Mouse (Mus musculus): ENCODE data around the gene Rabgap1l. TPM values are rescaled to one million over a fixed set of nuclear protein-coding genes. Genes with fewer than 3 reads are reported as not detected.
A peak's percentile ranks its signal among the peaks of the same experiment; 100 is the strongest.

Gene Rabgap1l
- total and polyA plus RNA-seq, 2 experiments from 2014 or later = 27.4 to 140 TPM

DNA sequence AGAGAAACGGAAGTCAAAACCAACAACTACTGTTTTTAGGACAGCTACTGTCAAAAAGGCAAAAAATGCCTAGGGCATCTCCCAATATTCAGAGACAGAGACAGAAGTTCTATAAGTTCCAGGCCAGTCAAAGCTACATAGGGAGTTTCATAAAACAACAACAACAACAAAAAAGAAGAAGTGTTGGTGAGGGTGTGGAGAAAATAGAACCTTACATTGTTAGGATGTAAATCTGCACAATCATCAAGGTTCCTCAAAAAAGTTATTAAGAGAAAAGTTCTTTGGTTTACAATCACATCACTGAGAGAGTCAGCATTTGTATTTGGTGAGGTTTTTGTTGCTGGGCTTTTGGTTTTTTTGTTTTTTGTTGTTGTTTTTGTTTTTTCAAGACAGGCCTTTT lies 472.3 kb downstream of the Rabgap1l start:
- TF ChIP-seq CTCF (IDR thresholded peaks at IDR 0.05; ENCODE audit: low read depth) = no peak

GRCm38 (mm10) chr1:160318057-160318725 lies 474.8 kb downstream of the Rabgap1l start:
- Histone ChIP-seq H3K4me2 (ENCODE audit: low read depth) (no peak overlapping the region), H3K9me3 (ENCODE audit: low read length) (no peaks in the 10 kb centered on the region), H3K27ac (ENCODE audit: low read depth, low read length) (no peak overlapping the region), H3K9ac (no peak overlapping the region), H3K4me1 (ENCODE audit: insufficient read depth) (no peaks in the 10 kb centered on the region), H3K27me3 (ENCODE audit: insufficient read depth, low read length) (no peaks in the 10 kb centered on the region), H3K4me3 (ENCODE audit: low read depth, low read length) (no peak overlapping the region), H3K36me3 (ENCODE audit: insufficient read depth) (no peaks in the 10 kb centered on the region)
- no peak for TF ChIP-seq CTCF (IDR thresholded peaks at IDR 0.05; ENCODE audit: low read depth)
- DNase-seq (no peak), ATAC-seq (no peak)
- WGBS = 74% methylated on average over 8 of the region's 8 CpGs

More for the DNA sequence above, 472.3 kb downstream of the Rabgap1l start:
- Histone ChIP-seq H3K4me2 (ENCODE audit: low read depth) (no peak overlapping the region), H3K27ac (ENCODE audit: low read depth, low read length) (no peak overlapping the region), H3K9ac (no peak overlapping the region), H3K4me3 (ENCODE audit: low read depth, low read length) (no peak overlapping the region), H3K27me3 (ENCODE audit: insufficient read depth, low read length) (no peaks in the 10 kb centered on the region), H3K4me1 (ENCODE audit: insufficient read depth) (no peaks in the 10 kb centered on the region), H3K9me3 (ENCODE audit: low read length) (no peaks in the 10 kb centered on the region), H3K36me3 (ENCODE audit: insufficient read depth) (no peaks in the 10 kb centered on the region)
- ATAC-seq (no peak), DNase-seq (no peak)
- 92% methylated on average over 1 of the region's 1 CpGs for WGBS

DNA sequence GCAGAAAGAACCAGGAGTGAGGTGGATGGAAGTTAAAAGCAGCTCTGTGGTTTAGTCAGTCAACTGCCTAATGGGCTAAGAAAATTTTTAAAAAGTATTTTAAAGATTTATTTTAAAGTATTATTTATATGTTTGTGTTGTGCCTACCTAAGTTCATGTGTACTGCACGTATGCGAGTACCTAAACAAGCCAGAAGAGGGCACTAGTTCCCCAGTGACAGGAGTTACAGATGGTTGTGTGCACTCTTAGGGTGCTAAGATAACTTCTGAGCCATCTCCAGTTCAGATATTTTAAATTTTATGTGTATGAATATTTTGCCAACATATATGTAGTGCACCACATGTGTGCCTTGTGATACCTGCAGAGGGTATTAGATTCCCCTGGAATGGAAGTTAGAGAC lies 476.8 kb downstream of the Rabgap1l start:
- Histone ChIP-seq H3K4me1 (ENCODE audit: insufficient read depth) (no peaks in the 10 kb centered on the region), H3K9me3 (ENCODE audit: low read length) (no peaks in the 10 kb centered on the region), H3K27me3 (ENCODE audit: insufficient read depth, low read length) (no peaks in the 10 kb centered on the region), H3K36me3 (ENCODE audit: insufficient read depth) (no peaks in the 10 kb centered on the region), H3K9ac (no peak overlapping the region), H3K4me2 (ENCODE audit: low read depth) (no peak overlapping the region), H3K4me3 (ENCODE audit: low read depth, low read length) (no peak overlapping the region), H3K27ac (ENCODE audit: low read depth, low read length) (no peak overlapping the region)
- ATAC-seq = no peak
- DNase-seq = no peak
- 97% methylated on average over 2 of the region's 2 CpGs for WGBS
- peak; percentile 15; the same call in 1 of the 2 replicates for TF ChIP-seq CTCF (IDR thresholded peaks at IDR 0.05; ENCODE audit: low read depth)

GRCm38 (mm10) chr1:160312658-160313057 lies 480.4 kb downstream of the Rabgap1l start:
- ATAC-seq = no peak
- no peaks in the 10 kb centered on the region for H3K9me3 ChIP-seq (ENCODE audit: low read length)
- TF ChIP-seq CTCF (IDR thresholded peaks at IDR 0.05; ENCODE audit: low read depth) = no peak
- no peak for DNase-seq
- no peak overlapping the region for H3K4me3 ChIP-seq (ENCODE audit: low read depth, low read length)
- H3K36me3 ChIP-seq (ENCODE audit: insufficient read depth) = no peaks in the 10 kb centered on the region
- H3K27me3 ChIP-seq (ENCODE audit: insufficient read depth, low read length) = no peaks in the 10 kb centered on the region
- H3K27ac ChIP-seq (ENCODE audit: low read depth, low read length) = no peak overlapping the region
- H3K4me1 ChIP-seq (ENCODE audit: insufficient read depth) = peaks cover 4% of the 10 kb centered on the region; the same call in 1 of the 2 replicates
- no peak overlapping the region for H3K4me2 ChIP-seq (ENCODE audit: low read depth)
- WGBS = 91% methylated on average over 4 of the region's 4 CpGs
- H3K9ac ChIP-seq = no peak overlapping the region

DNA sequence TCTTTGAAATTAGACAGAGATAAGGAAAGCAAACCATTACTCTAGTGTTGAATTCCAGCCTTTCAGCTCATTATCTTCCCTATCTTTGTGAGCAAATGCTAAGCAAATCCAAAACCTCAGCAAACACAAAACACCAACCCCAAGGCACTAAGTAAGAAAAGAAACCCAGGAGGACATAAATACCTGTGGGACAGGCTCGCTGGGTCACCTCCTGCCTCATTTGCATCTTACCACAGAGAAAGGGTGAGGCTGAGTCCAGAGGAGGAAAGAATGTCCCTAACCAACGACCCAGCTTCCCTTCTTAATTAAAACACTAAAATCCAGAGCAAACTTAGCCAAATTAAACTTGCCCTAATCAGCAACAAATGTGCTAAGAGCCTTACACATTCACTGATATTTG lies 481.1 kb downstream of the Rabgap1l start:
- H3K9me3 ChIP-seq (ENCODE audit: low read length) = no peaks in the 10 kb centered on the region
- DNase-seq (no peak), ATAC-seq (no peak)
- no peak for TF ChIP-seq CTCF (IDR thresholded peaks at IDR 0.05; ENCODE audit: low read depth)
- H3K4me1 ChIP-seq (ENCODE audit: insufficient read depth) = peaks cover 4% of the 10 kb centered on the region; the same call in 1 of the 2 replicates
- no peaks in the 10 kb centered on the region for H3K27me3 ChIP-seq (ENCODE audit: insufficient read depth, low read length)
- no peaks in the 10 kb centered on the region for H3K36me3 ChIP-seq (ENCODE audit: insufficient read depth)
- H3K4me3 ChIP-seq (ENCODE audit: low read depth, low read length) = no peak overlapping the region
- H3K4me2 ChIP-seq (ENCODE audit: low read depth) = no peak overlapping the region
- no peak overlapping the region for H3K27ac ChIP-seq (ENCODE audit: low read depth, low read length)
- WGBS = 15% methylated on average over 2 of the region's 2 CpGs
- no peak overlapping the region for H3K9ac ChIP-seq

- Histone ChIP-seq H3K27me3 (ENCODE audit: insufficient read depth, low read length) (no peaks in the 10 kb centered on the region), H3K27ac (ENCODE audit: low read depth, low read length) (no peak overlapping the region), H3K9me3 (ENCODE audit: low read length) (no peaks in the 10 kb centered on the region), H3K4me1 (ENCODE audit: insufficient read depth) (peaks cover 4% of the 10 kb centered on the region; the same call in 1 of the 2 replicates), H3K4me2 (ENCODE audit: low read depth) (no peak overlapping the region), H3K9ac (no peak overlapping the region), H3K4me3 (ENCODE audit: low read depth, low read length) (no peak overlapping the region), H3K36me3 (ENCODE audit: insufficient read depth) (no peaks in the 10 kb centered on the region)
- 39% methylated on average over 5 of the region's 5 CpGs for WGBS
- ATAC-seq (no peak), DNase-seq (no peak)
- TF ChIP-seq CTCF (IDR thresholded peaks at IDR 0.05; ENCODE audit: low read depth) = no peak
Measured at GRCm38 (mm10) chr1:160309951-160310350, 483.1 kb downstream of the Rabgap1l start.

DNA sequence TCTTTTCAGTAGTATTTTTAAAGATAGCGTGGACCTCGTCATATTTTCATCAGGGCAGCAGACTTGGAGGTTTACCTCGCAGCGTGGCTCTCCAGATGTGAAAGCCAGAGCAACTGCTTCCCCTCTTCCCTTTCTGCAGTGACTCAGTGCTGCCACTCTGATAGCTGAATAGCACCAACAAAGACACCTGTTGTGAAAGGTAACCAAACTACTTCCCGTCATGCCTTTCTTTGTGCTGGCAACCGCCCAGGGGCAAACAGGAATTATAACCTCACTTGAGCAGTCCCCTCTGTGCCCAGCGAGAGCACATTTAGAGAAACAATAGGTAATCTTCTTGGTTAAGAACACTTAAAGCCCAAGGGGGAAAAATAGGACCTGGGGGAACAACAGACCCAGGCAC lies 484.0 kb downstream of the Rabgap1l start:
- no peaks in the 10 kb centered on the region for H3K27me3 ChIP-seq (ENCODE audit: insufficient read depth, low read length)
- H3K27ac ChIP-seq (ENCODE audit: low read depth, low read length) = no peak overlapping the region
- no peak for DNase-seq
- TF ChIP-seq CTCF (IDR thresholded peaks at IDR 0.05; ENCODE audit: low read depth) = 0 out of 2 replicates have a peak, but pooled peaks have one; percentile 17
- no peaks in the 10 kb centered on the region for H3K36me3 ChIP-seq (ENCODE audit: insufficient read depth)
- ATAC-seq = no peak
- peaks cover 4% of the 10 kb centered on the region; the same call in 1 of the 2 replicates for H3K4me1 ChIP-seq (ENCODE audit: insufficient read depth)
- H3K4me3 ChIP-seq (ENCODE audit: low read depth, low read length) = no peak overlapping the region
- no peak overlapping the region for H3K9ac ChIP-seq
- H3K4me2 ChIP-seq (ENCODE audit: low read depth) = no peak overlapping the region
- 14% methylated on average over 7 of the region's 7 CpGs for WGBS
- no peaks in the 10 kb centered on the region for H3K9me3 ChIP-seq (ENCODE audit: low read length)

Data from forebrain, postnatal 0 days (tissue).